Mouse (Mus musculus) lung, postnatal 0 days (tissue): ENCODE results near the gene Grik4.

Experiments
- CTCF ChIP-seq: IDR thresholded peaks from 2 replicates; pipeline ENCODE4 v1.5.1; 2016; ENCODE audit warnings: antibody characterized with exemption, mild to moderate bottlenecking
- EP300 ChIP-seq: IDR thresholded peaks from 2 replicates; pipeline ENCODE4 v1.6.1; 2016; ENCODE audit warnings: antibody characterized with exemption, mild to moderate bottlenecking, control low read depth

DNA sequence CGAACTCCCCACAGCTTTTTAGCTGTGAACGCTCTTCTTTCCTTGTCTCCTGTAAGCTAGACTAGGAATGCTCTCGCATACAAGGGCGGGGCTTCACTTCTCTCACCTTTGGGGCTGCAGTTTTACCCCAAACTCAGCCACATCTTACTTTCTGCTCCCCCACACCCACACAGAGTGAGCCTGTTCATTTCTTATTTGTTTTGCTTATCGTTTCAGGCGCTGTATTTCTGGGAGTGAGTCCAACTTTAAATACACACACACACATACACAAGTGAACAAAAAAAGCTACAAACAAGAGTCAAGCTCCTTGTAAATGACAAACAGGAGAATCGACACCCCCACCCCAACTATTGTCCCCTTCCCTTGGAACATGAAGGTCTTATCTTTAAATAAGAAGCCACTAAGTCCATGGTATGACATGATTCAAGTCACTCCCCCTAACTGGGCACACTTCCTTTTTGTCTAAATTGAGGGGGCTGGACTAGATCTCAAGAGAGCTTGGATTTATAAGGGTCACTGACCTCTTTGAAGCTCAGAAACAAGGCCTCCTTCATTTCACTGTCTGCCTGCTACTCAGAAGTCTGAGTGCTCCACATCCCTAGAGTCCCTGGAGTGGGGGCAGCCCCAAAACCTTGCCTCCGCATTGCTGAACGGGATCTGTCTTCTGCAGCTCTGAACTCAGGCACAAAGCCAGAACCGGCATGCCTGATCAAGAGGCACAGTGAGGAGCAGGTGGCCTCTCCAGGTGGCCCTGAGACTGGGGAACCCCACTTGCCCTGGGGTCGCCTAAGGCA is 79.1 kb downstream of the Grik4 start:
- TF ChIP-seq CTCF (no peak), EP300 (no peak)
